Mouse (Mus musculus) adrenal gland, adult 2 months (tissue): Measurements from ENCODE around the gene Tns1. TPM values are rescaled to one million over a fixed set of nuclear protein-coding genes. Genes with fewer than 3 reads are reported as not detected.

Experiments used
- DNase-seq: peaks from one replicate; pipeline ENCODE4 v3.0.0; 2021
- polyA plus RNA-seq: library from polyadenylated mRNA; depleted of rRNA; stranded (reverse); fragments of >200 nt; gene quantifications from 2 replicates; pipeline ENCODE4 v1.2.3, GENCODE M21; 2012
- total RNA-seq, 2 experiments: library from RNA; stranded (reverse); gene quantifications; 2 replicates each; pipeline ENCODE4 v1.2.3; 2021

The Tns1 gene
- total and polyA plus RNA-seq, 3 experiments = 424 to 701 (median 432) TPM

GRCm38 (mm10) chr1:74091611-74092224 lies 32.5 kb downstream of the Tns1 start:
- no peak for DNase-seq

GRCm38 (mm10) chr1:74091138-74091537 lies 33.1 kb downstream of the Tns1 start:
- no peak for DNase-seq

- DNase-seq = no peak
These were observed 33.9 kb downstream of the Tns1 start for GRCm38 (mm10) chr1:74090329-74090728.

- no peak for DNase-seq
These were observed 35.7 kb downstream of the Tns1 start for GRCm38 (mm10) chr1:74088569-74088968.

- no peak for DNase-seq
These were observed 38.7 kb downstream of the Tns1 start for GRCm38 (mm10) chr1:74085566-74085965.

- no peak for DNase-seq
These were observed 39.5 kb downstream of the Tns1 start for GRCm38 (mm10) chr1:74084752-74085151.

- peak; percentile 60 for DNase-seq
These were observed 40.1 kb downstream of the Tns1 start for GRCm38 (mm10) chr1:74084065-74084705.

GRCm38 (mm10) chr1:74082841-74083463 lies 41.3 kb downstream of the Tns1 start:
- DNase-seq = peak; percentile 60

GRCm38 (mm10) chr1:74081573-74081989 lies 42.7 kb downstream of the Tns1 start:
- no peak for DNase-seq

- DNase-seq = peak; percentile 88
These were observed 46.9 kb downstream of the Tns1 start for GRCm38 (mm10) chr1:74077353-74077752.

- DNase-seq = peak; percentile 82
These were observed 48.0 kb downstream of the Tns1 start for GRCm38 (mm10) chr1:74076230-74076629.

- no peak for DNase-seq
These were observed 49.4 kb downstream of the Tns1 start for GRCm38 (mm10) chr1:74074693-74075485.

GRCm38 (mm10) chr1:74073791-74074190 lies 50.5 kb downstream of the Tns1 start:
- no peak for DNase-seq

GRCm38 (mm10) chr1:74070745-74071144 lies 53.5 kb downstream of the Tns1 start:
- no peak for DNase-seq

GRCm38 (mm10) chr1:74070001-74070551 lies 54.2 kb downstream of the Tns1 start:
- DNase-seq = peak; percentile 70

- DNase-seq = peak; percentile 88
These were observed 55.0 kb downstream of the Tns1 start for GRCm38 (mm10) chr1:74069085-74069835.

- DNase-seq = peak; percentile 70
These were observed 55.7 kb downstream of the Tns1 start for GRCm38 (mm10) chr1:74068366-74069084.

GRCm38 (mm10) chr1:74067866-74068265 lies 56.4 kb downstream of the Tns1 start:
- DNase-seq = no peak

- DNase-seq = no peak
These were observed 57.7 kb downstream of the Tns1 start for GRCm38 (mm10) chr1:74066576-74066975.

GRCm38 (mm10) chr1:74066061-74066460 lies 58.2 kb downstream of the Tns1 start:
- DNase-seq = peak; percentile 94

- DNase-seq = no peak
These were observed 64.2 kb downstream of the Tns1 start for GRCm38 (mm10) chr1:74060046-74060445.
